Mouse (Mus musculus): ENCODE measurements around the gene Pmpcb.

DNA sequence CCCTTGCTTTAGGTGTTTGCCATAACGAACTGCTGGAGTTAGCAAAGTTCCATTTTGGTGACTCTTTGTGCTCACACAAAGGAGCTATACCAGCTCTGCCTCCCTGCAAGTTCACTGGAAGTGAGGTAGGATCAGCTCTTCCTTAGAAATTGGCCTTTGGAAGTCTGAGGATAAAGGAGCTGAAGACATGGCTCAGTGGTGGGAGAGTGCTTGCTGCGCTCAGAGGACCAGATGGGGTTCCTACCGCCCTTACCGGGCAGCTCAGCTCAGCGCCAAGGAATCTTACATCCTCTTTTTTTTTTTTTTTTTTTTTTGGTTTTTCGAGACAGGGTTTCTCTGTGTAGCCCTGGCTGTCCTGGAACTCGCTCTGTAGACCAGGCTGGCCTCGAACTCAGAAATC is 9.0 kb downstream of the Pmpcb start:
- no peak for TF ChIP-seq CTCF (conservative IDR thresholded peaks at IDR 0.05; ENCODE audit: insufficient read depth, insufficient read length, low read depth, low read length)
- no peak for TF ChIP-seq POLR2A (IDR thresholded peaks at IDR 0.05; ENCODE audit: low read depth, low read length)
